Mouse (Mus musculus): ENCODE results near the gene Myh6. TPM values are rescaled to one million over a fixed set of nuclear protein-coding genes. Genes with fewer than 3 reads are reported as not detected.

Gene Myh6
- polyA plus RNA-seq, 1 experiment from 2014 or later, result 0.18 TPM

GRCm38 (mm10) chr14:54912109-54912850, 54.4 kb downstream of the Myh6 start:
- DNase-seq (ENCODE audit: low read depth, low spot score) (no peak), ATAC-seq (peak; percentile 22)
- peaks cover 10% of the 10 kb centered on the region for H3K27me3 ChIP-seq
- in situ Hi-C loops (cut with MboI; ENCODE audit: low pct_unique_long_range_greater_than_20kb), result no loop called here
- no peak for TF ChIP-seq CTCF (IDR thresholded peaks at IDR 0.05)
- ChIA-PET POLR2A (interaction anchor here (1.5 kb wide), 1 partner anchor 14 kb away, joined by 4 read pairs; the partner anchor contains the start of gene Efs), CTCF (interaction anchor here (1.6 kb wide), 1 partner anchor 103 kb away, joined by 5 read pairs; the partner anchor contains the start of gene Ngdn)

- POLR2A ChIA-PET, result no interaction called here
- TF ChIP-seq CTCF (IDR thresholded peaks at IDR 0.05), result no peak
- ATAC-seq (no peak), DNase-seq (ENCODE audit: low read depth, low spot score) (no peak)
- in situ Hi-C loops (cut with MboI; ENCODE audit: low pct_unique_long_range_greater_than_20kb), result no loop called here
- CTCF ChIA-PET, result interaction anchor here (0.7 kb wide), 1 partner anchor 31 kb away, joined by 3 read pairs; no protein-coding TSS in a partner anchor
- no peaks in the 10 kb centered on the region for H3K27me3 ChIP-seq
These were observed 58.0 kb downstream of the Myh6 start for GRCm38 (mm10) chr14:54908682-54909081.

- H3K27me3 ChIP-seq, result no peaks in the 10 kb centered on the region
- ChIA-PET CTCF (interaction anchor here (1.5 kb wide), 1 partner anchor 111 kb away, joined by 5 read pairs; the partner anchor contains the start of gene Ngdn), POLR2A (no interaction called here)
- ATAC-seq (no peak), DNase-seq (ENCODE audit: low read depth, low spot score) (no peak)
- in situ Hi-C loops (cut with MboI; ENCODE audit: low pct_unique_long_range_greater_than_20kb), result loop anchor here (5.0 kb wide), 3 partner anchors 34 to 179 kb away; partner anchors contain the start of gene Cmtm5
- TF ChIP-seq CTCF (IDR thresholded peaks at IDR 0.05), result no peak
These were observed 63.1 kb downstream of the Myh6 start for GRCm38 (mm10) chr14:54903641-54904040.

GRCm38 (mm10) chr14:54900383-54900782, 66.3 kb downstream of the Myh6 start:
- in situ Hi-C loops (cut with MboI; ENCODE audit: low pct_unique_long_range_greater_than_20kb), result loop anchor here (5.0 kb wide), 3 partner anchors 37 to 182 kb away; partner anchors contain the start of gene Cmtm5
- CTCF ChIA-PET, result interaction anchor here (0.7 to 2.5 kb wide), 6 partner anchors 9 to 114 kb away, joined by 3 to 14 read pairs (median 4); partner anchors contain the start of gene Ngdn
- POLR2A ChIA-PET, result no interaction called here
- TF ChIP-seq CTCF (IDR thresholded peaks at IDR 0.05), result peak; percentile 71
- no peak for DNase-seq (ENCODE audit: low read depth, low spot score)
- ATAC-seq, result peak; percentile 76
- H3K27me3 ChIP-seq, result no peaks in the 10 kb centered on the region

GRCm38 (mm10) chr14:54897445-54897844, 69.3 kb downstream of the Myh6 start:
- no peaks in the 10 kb centered on the region for H3K27me3 ChIP-seq
- in situ Hi-C loops (cut with MboI; ENCODE audit: low pct_unique_long_range_greater_than_20kb), result loop anchor here (25.0 kb wide), 1 partner anchor 690 kb away; the partner anchor contains the start of genes Emc9, Fitm1, Psme1 and Psme2
- no peak for TF ChIP-seq CTCF (IDR thresholded peaks at IDR 0.05)
- CTCF ChIA-PET, result interaction anchor here (1.6 kb wide), 1 partner anchor 118 kb away, joined by 5 read pairs; the partner anchor contains the start of gene Ngdn
- POLR2A ChIA-PET, result interaction anchor here (1.2 kb wide), 1 partner anchor 9 kb away, joined by 4 read pairs; no protein-coding TSS in a partner anchor
- ATAC-seq (no peak), DNase-seq (ENCODE audit: low read depth, low spot score) (no peak)

- CTCF ChIA-PET, result interaction anchor here (0.8 to 1.4 kb wide), 5 partner anchors 8 to 121 kb away, joined by 3 read pairs; partner anchors contain the start of gene Ngdn
- no peak for TF ChIP-seq CTCF (IDR thresholded peaks at IDR 0.05)
- H3K27me3 ChIP-seq, result no peaks in the 10 kb centered on the region
- POLR2A ChIA-PET, result interaction anchor here (0.8 to 1.3 kb wide), 4 partner anchors 12 to 119 kb away, joined by 4 to 7 read pairs (median 4); partner anchors contain the start of genes Bcl2l2, Gm20521 and Ppp1r3e
- DNase-seq (ENCODE audit: low read depth, low spot score) (no peak), ATAC-seq (peak; percentile 51)
- in situ Hi-C loops (cut with MboI; ENCODE audit: low pct_unique_long_range_greater_than_20kb), result loop anchor here (25.0 kb wide), 1 partner anchor 693 kb away; the partner anchor contains the start of genes Emc9, Fitm1, Psme1 and Psme2
These were observed 72.2 kb downstream of the Myh6 start for GRCm38 (mm10) chr14:54894296-54895151.

GRCm38 (mm10) chr14:54893651-54894181, 73.0 kb downstream of the Myh6 start:
- ATAC-seq (peak; percentile 99), DNase-seq (ENCODE audit: low read depth, low spot score) (peak; percentile 99)
- in situ Hi-C loops (cut with MboI; ENCODE audit: low pct_unique_long_range_greater_than_20kb), result loop anchor here (25.0 kb wide), 1 partner anchor 694 kb away; the partner anchor contains the start of genes Emc9, Fitm1, Psme1 and Psme2
- TF ChIP-seq CTCF (IDR thresholded peaks at IDR 0.05), result no peak
- POLR2A ChIA-PET, result no interaction called here
- H3K27me3 ChIP-seq, result no peaks in the 10 kb centered on the region
- CTCF ChIA-PET, result interaction anchor here (1.4 kb wide), 1 partner anchor 121 kb away, joined by 3 read pairs; the partner anchor contains the start of gene Ngdn

GRCm38 (mm10) chr14:54892200-54892599, 74.5 kb downstream of the Myh6 start, which contains the start of gene Pabpn1:
TSS of gene Pabpn1 (plus strand) at chr14:54892500.
- ChIA-PET POLR2A (interaction anchor here (0.7 kb wide), 1 partner anchor 106 kb away, joined by 3 read pairs; no protein-coding TSS in a partner anchor), CTCF (no interaction called here)
- H3K27me3 ChIP-seq, result no peaks in the 10 kb centered on the region
- no peak for DNase-seq (ENCODE audit: low read depth, low spot score)
- in situ Hi-C loops (cut with MboI; ENCODE audit: low pct_unique_long_range_greater_than_20kb), result loop anchor here (25.0 kb wide), 1 partner anchor 695 kb away; the partner anchor contains the start of genes Emc9, Fitm1, Psme1 and Psme2
- TF ChIP-seq CTCF (IDR thresholded peaks at IDR 0.05), result no peak
- no peak for ATAC-seq

Other genes starting within 250 kb of the Myh6 start
- 0.04 TPM for gene Slc7a8, start 185.0 kb downstream of the Myh6 start, polyA plus RNA-seq (2021)
- not detected for gene Rnf212b, start 152.8 kb downstream of the Myh6 start, polyA plus RNA-seq (2021)
- gene Homez, start 96.0 kb downstream of the Myh6 start, polyA plus RNA-seq (2021), result 14.5 TPM
- gene Ppp1r3e, start 89.4 kb downstream of the Myh6 start, polyA plus RNA-seq (2021), result 4.4 TPM
- 37.7 TPM for gene Bcl2l2, start 83.5 kb downstream of the Myh6 start, polyA plus RNA-seq (2021)
- 1.2 TPM for gene Gm20521, start 83.5 kb downstream of the Myh6 start, polyA plus RNA-seq (2021)
- 194 TPM for gene Pabpn1, start 74.4 kb downstream of the Myh6 start, polyA plus RNA-seq (2021)
- 25.3 TPM for gene Slc22a17, start 53.8 kb downstream of the Myh6 start, polyA plus RNA-seq (2021)
- gene Efs, start 40.8 kb downstream of the Myh6 start, polyA plus RNA-seq (2021), result not detected
- gene Il25, start 34.2 kb downstream of the Myh6 start, polyA plus RNA-seq (2021), result not detected
- not detected for gene Cmtm5, start 30.7 kb downstream of the Myh6 start, polyA plus RNA-seq (2021)
- gene Gm17428, start 10.0 kb upstream of the Myh6 start, polyA plus RNA-seq (2021), result not detected
- 0.23 TPM for gene Myh7, start 27.7 kb upstream of the Myh6 start, polyA plus RNA-seq (2021)
- gene Ngdn, start 48.5 kb upstream of the Myh6 start, polyA plus RNA-seq (2021), result 43.7 TPM
- gene Zfhx2, start 125.4 kb upstream of the Myh6 start, polyA plus RNA-seq (2021), result 6.1 TPM
- 31.8 TPM for gene Thtpa, start 127.9 kb upstream of the Myh6 start, polyA plus RNA-seq (2021)
- gene Ap1g2, start 139.7 kb upstream of the Myh6 start, polyA plus RNA-seq (2021), result 25.9 TPM
- gene Jph4, start 150.0 kb upstream of the Myh6 start, polyA plus RNA-seq (2021), result 0.92 TPM